Mouse (Mus musculus) midbrain, embryonic 13.5 days (tissue): ENCODE data around the gene Ptges. TPM values are rescaled to one million over a fixed set of nuclear protein-coding genes. Genes with fewer than 3 reads are reported as not detected.
"Not testable (repeated sequence)": the region's sequence is repeated elsewhere in the genome, so short reads cannot be mapped to it uniquely, and the experiment has no call there.

Source experiments
- ATAC-seq: fragments of 200-750 bp; cut with Nextera tagmentation; 2 replicates; pipeline ENCODE4 v1.8.0; 2017; ENCODE audit warnings: mild to moderate bottlenecking, moderate TSS enrichment, moderate library complexity
- H3K27ac ChIP-seq: fragments of 300-500 bp; sonication (generic); 2 replicates; pipeline ENCODE4 v1.5.1; 2015; ENCODE audit warnings: inconsistent platforms, mild to moderate bottlenecking, moderate library complexity
- H3K27me3 ChIP-seq: fragments of 300-500 bp; sonication (generic); 2 replicates; pipeline ENCODE4 v1.6.1; 2015; ENCODE audit warnings: mild to moderate bottlenecking, inconsistent platforms
- H3K36me3 ChIP-seq: fragments of 300-500 bp; sonication (generic); 2 replicates; pipeline ENCODE4 v1.6.1; 2015; ENCODE audit warnings: mild to moderate bottlenecking, inconsistent platforms
- H3K4me1 ChIP-seq: fragments of 300-500 bp; sonication (generic); replicated peaks from 2 replicates; pipeline ENCODE4 v1.6.1; 2015; ENCODE audit warnings: inconsistent platforms
- H3K4me2 ChIP-seq: fragments of 300-500 bp; sonication (generic); replicated peaks from 2 replicates; pipeline ENCODE4 v1.6.1; 2015; ENCODE audit warnings: moderate library complexity, mild to moderate bottlenecking, inconsistent platforms
- H3K4me3 ChIP-seq: fragments of 300-500 bp; sonication (generic); replicated peaks from 2 replicates; pipeline ENCODE4 v1.5.1; 2015; ENCODE audit warnings: mild to moderate bottlenecking, inconsistent platforms
- H3K9ac ChIP-seq: fragments of 300-500 bp; sonication (generic); replicated peaks from 2 replicates; pipeline ENCODE4 v1.6.1; 2015; ENCODE audit warnings: mild to moderate bottlenecking, inconsistent platforms
- H3K9me3 ChIP-seq: fragments of 300-500 bp; sonication (generic); 2 replicates; pipeline ENCODE4 v1.6.1; 2016; ENCODE audit warnings: mild to moderate bottlenecking, inconsistent platforms
- WGBS: fragments of 180-500 bp; shearing (Covaris S2); methylation state at CpG from one replicate; pipeline ENCODE4 v1.1.7; 2015; 5-methylcytosine and 5-hydroxymethylcytosine counted together
- polyA plus RNA-seq: library from polyadenylated mRNA; unstranded; fragments of >200 nt; fragmentation: Nextera tagmentation; extraction: Ambion mirVana; gene quantifications from 2 replicates; pipeline ENCODE4 v1.2.1, GENCODE M21; 2015

Gene Ptges
- polyA plus RNA-seq, 1 experiment from 2014 or later: 2.9 TPM

GRCm38 (mm10) chr2:30927151-30927781, 2.4 kb downstream of the Ptges start:
- Histone ChIP-seq H3K9me3 (no peaks in the 10 kb centered on the region), H3K4me2 (no peak overlapping the region), H3K27ac (no peak overlapping the region), H3K4me1 (peaks cover 13% of the 10 kb centered on the region), H3K36me3 (no peaks in the 10 kb centered on the region), H3K9ac (peak overlapping the region; percentile 46; the same call in 1 of the 2 replicates), H3K4me3 (no peak overlapping the region), H3K27me3 (no peaks in the 10 kb centered on the region)
- ATAC-seq: no peak
- whole genome bisulfite sequencing: 80% methylated on average over 9 of the region's 9 CpGs

DNA sequence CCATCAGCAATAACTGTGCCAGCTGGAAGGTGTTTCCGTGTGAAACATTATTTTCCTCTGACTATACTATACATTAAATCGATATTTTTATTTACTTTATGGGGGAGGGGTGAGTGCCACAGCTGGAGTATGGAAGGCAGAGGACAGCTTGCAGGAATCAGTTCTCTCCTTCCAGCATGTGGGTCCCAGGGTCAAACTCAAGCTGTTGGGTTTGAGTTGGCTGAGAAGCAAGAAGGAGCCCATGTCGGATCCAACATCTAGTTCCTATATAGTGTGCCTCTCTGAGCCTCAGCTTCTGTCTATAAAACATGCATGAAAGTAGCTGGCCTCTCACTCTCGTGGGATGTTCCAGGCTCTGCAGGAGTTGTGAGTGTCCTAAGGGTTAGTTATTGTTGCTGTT, 3.3 kb downstream of the Ptges start:
- WGBS: 85% methylated on average over 4 of the region's 4 CpGs
- Histone ChIP-seq H3K9ac (no peak overlapping the region), H3K27me3 (no peaks in the 10 kb centered on the region), H3K36me3 (no peaks in the 10 kb centered on the region), H3K4me3 (no peak overlapping the region), H3K4me1 (peaks cover 13% of the 10 kb centered on the region), H3K9me3 (no peaks in the 10 kb centered on the region), H3K4me2 (no peak overlapping the region), H3K27ac (no peak overlapping the region)
- no peak for ATAC-seq

DNA sequence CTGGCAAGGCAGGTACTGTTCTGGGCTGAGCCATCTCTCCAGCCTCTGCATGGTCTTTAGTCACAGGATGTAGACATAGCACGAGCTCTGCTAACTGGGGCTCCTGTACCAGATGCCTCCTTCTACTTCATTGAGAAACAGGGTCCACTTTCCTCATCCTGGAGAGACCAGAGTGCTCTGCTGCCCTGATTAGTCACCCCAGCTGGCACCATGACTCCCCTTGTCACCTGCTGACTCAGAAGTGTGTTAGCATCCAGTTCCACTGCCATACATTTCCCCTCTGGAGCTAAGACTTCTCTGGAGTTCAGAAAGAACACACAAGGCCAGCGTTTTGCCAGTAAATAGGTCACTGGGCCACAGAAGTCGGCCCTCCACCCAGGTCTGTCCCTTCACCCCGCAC, 4.5 kb downstream of the Ptges start:
- 74% methylated on average over 4 of the region's 4 CpGs for WGBS
- no peak overlapping the region for H3K4me3 ChIP-seq
- peaks cover 13% of the 10 kb centered on the region for H3K4me1 ChIP-seq
- no peaks in the 10 kb centered on the region for H3K27me3 ChIP-seq
- ATAC-seq: no peak
- no peak overlapping the region for H3K4me2 ChIP-seq
- no peaks in the 10 kb centered on the region for H3K36me3 ChIP-seq
- no peaks in the 10 kb centered on the region for H3K9me3 ChIP-seq
- no peak overlapping the region for H3K9ac ChIP-seq
- no peak overlapping the region for H3K27ac ChIP-seq

- Histone ChIP-seq H3K4me3 (no peak overlapping the region), H3K27ac (no peak overlapping the region), H3K4me2 (no peak overlapping the region), H3K27me3 (no peaks in the 10 kb centered on the region), H3K9me3 (no peaks in the 10 kb centered on the region), H3K9ac (no peak overlapping the region), H3K4me1 (no peaks in the 10 kb centered on the region), H3K36me3 (no peaks in the 10 kb centered on the region)
- no peak for ATAC-seq
- WGBS: 63% methylated on average over 3 of the region's 3 CpGs
Measured at GRCm38 (mm10) chr2:30923099-30923498, 6.6 kb downstream of the Ptges start.

DNA sequence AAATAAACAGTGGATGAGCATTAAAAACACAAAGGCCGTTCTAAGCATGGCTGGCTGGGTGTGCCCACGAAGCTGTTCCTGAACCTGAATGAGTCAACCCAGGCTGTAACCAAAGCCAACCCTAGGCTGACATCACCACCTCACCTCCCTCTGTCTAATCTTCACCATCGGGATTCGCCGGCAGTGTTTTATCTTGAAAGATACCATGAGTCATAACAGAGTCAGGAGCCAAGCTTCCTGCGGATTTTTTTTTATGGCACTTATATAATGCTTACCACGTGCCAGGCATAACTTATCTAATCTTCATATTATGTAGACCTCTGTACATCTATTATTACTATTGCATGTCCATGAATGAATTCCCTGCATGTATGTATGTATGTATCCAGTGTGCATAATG, 9.4 kb downstream of the Ptges start:
- Histone ChIP-seq H3K27me3 (no peaks in the 10 kb centered on the region), H3K9me3 (no peaks in the 10 kb centered on the region), H3K4me3 (no peak overlapping the region), H3K9ac (no peak overlapping the region), H3K4me2 (no peak overlapping the region), H3K36me3 (no peaks in the 10 kb centered on the region), H3K27ac (no peak overlapping the region), H3K4me1 (no peaks in the 10 kb centered on the region)
- no peak for ATAC-seq
- 83% methylated on average over 7 of the region's 7 CpGs for WGBS

- no peaks in the 10 kb centered on the region for H3K9me3 ChIP-seq
- H3K9ac ChIP-seq: no peak overlapping the region
- H3K27ac ChIP-seq: no peak overlapping the region
- H3K4me2 ChIP-seq: no peak overlapping the region
- no peak for ATAC-seq
- H3K4me3 ChIP-seq: no peak overlapping the region
- 0 out of 2 replicates have a peak, but pooled peaks cover 3% of the 10 kb centered on the region for H3K4me1 ChIP-seq
- no peaks in the 10 kb centered on the region for H3K36me3 ChIP-seq
- no peaks in the 10 kb centered on the region for H3K27me3 ChIP-seq
- WGBS: 60% methylated on average over 8 of the region's 8 CpGs
Measured at GRCm38 (mm10) chr2:30918780-30919329, 10.8 kb downstream of the Ptges start.

- Histone ChIP-seq H3K4me3 (no peak overlapping the region), H3K36me3 (no peaks in the 10 kb centered on the region), H3K4me2 (no peak overlapping the region), H3K9me3 (no peaks in the 10 kb centered on the region), H3K4me1 (0 out of 2 replicates have a peak, but pooled peaks cover 3% of the 10 kb centered on the region), H3K9ac (no peak overlapping the region), H3K27ac (no peak overlapping the region), H3K27me3 (no peaks in the 10 kb centered on the region)
- WGBS: 56% methylated on average over 6 of the region's 6 CpGs
- no peak for ATAC-seq
Measured at GRCm38 (mm10) chr2:30918126-30918525, 11.5 kb downstream of the Ptges start.

DNA sequence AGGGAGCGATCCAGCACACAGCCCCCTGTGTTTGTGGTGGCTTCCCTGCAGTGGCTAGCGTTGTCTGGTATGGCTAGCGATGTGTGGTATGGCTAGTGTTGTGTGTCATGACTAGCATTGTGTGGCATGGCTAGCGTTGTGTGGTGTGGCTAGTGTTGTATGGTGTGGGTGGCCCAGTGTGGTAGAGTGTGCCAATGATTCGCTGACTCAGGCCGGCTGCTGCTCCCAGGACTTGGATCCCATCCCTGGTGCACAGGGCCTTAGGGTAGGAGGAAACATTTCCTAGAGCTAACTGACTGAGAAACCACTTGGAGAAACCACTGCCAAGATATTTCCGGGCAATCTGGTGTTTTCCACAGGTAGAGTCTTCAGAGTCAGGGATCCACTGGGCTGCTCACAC, 12.0 kb downstream of the Ptges start:
- H3K36me3 ChIP-seq: no peaks in the 10 kb centered on the region
- no peak overlapping the region for H3K27ac ChIP-seq
- ATAC-seq: no peak
- H3K27me3 ChIP-seq: no peaks in the 10 kb centered on the region
- no peak overlapping the region for H3K4me2 ChIP-seq
- H3K9ac ChIP-seq: no peak overlapping the region
- H3K4me1 ChIP-seq: 0 out of 2 replicates have a peak, but pooled peaks cover 3% of the 10 kb centered on the region
- H3K4me3 ChIP-seq: no peak overlapping the region
- H3K9me3 ChIP-seq: no peaks in the 10 kb centered on the region
- 87% methylated on average over 7 of the region's 7 CpGs for WGBS

DNA sequence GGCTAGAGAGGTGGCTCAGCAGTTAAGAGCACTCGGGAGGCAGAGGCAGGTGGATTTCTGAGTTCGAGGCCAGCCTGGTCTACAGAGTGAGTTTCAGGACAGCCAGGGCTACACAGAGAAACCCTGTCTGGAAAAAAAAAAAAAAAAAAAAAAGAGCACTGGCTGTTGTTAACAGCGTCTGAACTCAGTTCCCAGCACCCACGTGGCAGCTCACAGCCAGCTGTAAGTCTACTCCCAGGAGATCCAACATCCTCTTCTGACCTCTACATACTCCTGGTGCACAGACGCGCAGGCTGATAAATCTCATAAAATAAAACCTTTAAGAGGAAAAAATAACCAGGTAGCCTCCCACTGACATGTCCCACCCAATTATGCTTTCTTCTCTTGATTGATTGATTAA, 13.7 kb downstream of the Ptges start:
- not testable (repeated sequence) for H3K4me3 ChIP-seq, H3K27ac ChIP-seq, H3K4me2 ChIP-seq, ATAC-seq, H3K4me1 ChIP-seq, H3K27me3 ChIP-seq, H3K36me3 ChIP-seq, H3K9me3 ChIP-seq, H3K9ac ChIP-seq
- WGBS: 74% methylated on average over 6 of the region's 6 CpGs

- 84% methylated on average over 5 of the region's 5 CpGs for WGBS
- no peak overlapping the region for H3K27ac ChIP-seq
- no peak for ATAC-seq
Measured at GRCm38 (mm10) chr2:30915376-30915775, 14.3 kb downstream of the Ptges start.

GRCm38 (mm10) chr2:30914836-30915235, 14.8 kb downstream of the Ptges start:
- no peak overlapping the region for H3K4me3 ChIP-seq
- no peaks in the 10 kb centered on the region for H3K27me3 ChIP-seq
- no peak for ATAC-seq
- H3K9me3 ChIP-seq: no peaks in the 10 kb centered on the region
- H3K4me2 ChIP-seq: no peak overlapping the region
- H3K9ac ChIP-seq: no peak overlapping the region
- 0 out of 2 replicates have a peak, but pooled peaks cover 3% of the 10 kb centered on the region for H3K4me1 ChIP-seq
- no peaks in the 10 kb centered on the region for H3K36me3 ChIP-seq
- no peak overlapping the region for H3K27ac ChIP-seq
- WGBS: 53% methylated on average over 3 of the region's 3 CpGs

More at GRCm38 (mm10) chr2:30915376-30915775, 14.3 kb downstream of the Ptges start:
- H3K36me3 ChIP-seq: no peaks in the 10 kb centered on the region
- no peak overlapping the region for H3K9ac ChIP-seq
- 0 out of 2 replicates have a peak, but pooled peaks cover 3% of the 10 kb centered on the region for H3K4me1 ChIP-seq
- H3K4me3 ChIP-seq: no peak overlapping the region
- H3K4me2 ChIP-seq: no peak overlapping the region
- no peaks in the 10 kb centered on the region for H3K27me3 ChIP-seq
- no peaks in the 10 kb centered on the region for H3K9me3 ChIP-seq

GRCm38 (mm10) chr2:30913022-30913421, 16.6 kb downstream of the Ptges start:
- Histone ChIP-seq H3K4me2 (no peak overlapping the region), H3K27ac (no peak overlapping the region), H3K4me1 (0 out of 2 replicates have a peak, but pooled peaks cover 3% of the 10 kb centered on the region), H3K27me3 (no peaks in the 10 kb centered on the region), H3K36me3 (no peaks in the 10 kb centered on the region), H3K4me3 (no peak overlapping the region), H3K9ac (no peak overlapping the region), H3K9me3 (no peaks in the 10 kb centered on the region)
- no peak for ATAC-seq
- WGBS: 81% methylated on average over 8 of the region's 8 CpGs
